Mouse (Mus musculus) lung, embryonic 16.5 days (tissue): ENCODE measurements around the gene Rgr. TPM values are rescaled to one million over a fixed set of nuclear protein-coding genes. Genes with fewer than 3 reads are reported as not detected.

Source experiments
- ATAC-seq: fragments of 200-750 bp; cut with Nextera tagmentation; 2 replicates; pipeline ENCODE4 v1.8.0; 2017; ENCODE audit warnings: low read depth, mild to moderate bottlenecking, moderate library complexity
- H3K27ac ChIP-seq: fragments of 300-500 bp; sonication (generic); 2 replicates; pipeline ENCODE4 v1.5.1; 2014; ENCODE audit warnings: mild to moderate bottlenecking, control low read depth, low read length
- H3K27me3 ChIP-seq: fragments of 300-500 bp; sonication (generic); 2 replicates; pipeline ENCODE4 v1.6.1; 2014; ENCODE audit warnings: low read depth, low read length, mixed read lengths; ENCODE audit not compliant: control insufficient read depth, insufficient read depth
- H3K36me3 ChIP-seq: fragments of 300-500 bp; sonication (generic); 2 replicates; pipeline ENCODE4 v1.6.1; 2014; ENCODE audit warnings: low read length; ENCODE audit not compliant: control insufficient read depth, insufficient read depth
- H3K4me1 ChIP-seq: fragments of 300-500 bp; sonication (generic); replicated peaks from 2 replicates; pipeline ENCODE4 v1.6.1; 2014; ENCODE audit warnings: low read length, mixed read lengths; ENCODE audit not compliant: control insufficient read depth, insufficient read depth
- H3K4me2 ChIP-seq: fragments of 300-500 bp; sonication (generic); 2 replicates; pipeline ENCODE4 v1.6.1; 2014; ENCODE audit warnings: low read depth, low read length, control low read depth
- H3K4me3 ChIP-seq: fragments of 300-500 bp; sonication (generic); 2 replicates; pipeline ENCODE4 v1.5.1; 2014; ENCODE audit warnings: mild to moderate bottlenecking, low read length, control low read depth
- H3K9ac ChIP-seq: fragments of 300-500 bp; sonication (generic); 2 replicates; pipeline ENCODE4 v1.6.1; 2014; ENCODE audit warnings: low read length, control low read depth
- H3K9me3 ChIP-seq: fragments of 300-500 bp; sonication (generic); 2 replicates; pipeline ENCODE4 v1.6.1; 2016; ENCODE audit warnings: low read length; ENCODE audit not compliant: control insufficient read depth
- WGBS: fragments of 180-500 bp; shearing (Covaris S2); extraction: QIAGEN DNeasy Blood & Tissue Kit; methylation state at CpG from one replicate; pipeline ENCODE4 v1.1.7; 2014; 5-methylcytosine and 5-hydroxymethylcytosine counted together
- polyA plus RNA-seq: library from polyadenylated mRNA; unstranded; fragments of >200 nt; fragmentation: Nextera tagmentation; extraction: Ambion mirVana; gene quantifications from 2 replicates; pipeline ENCODE4 v1.2.1, GENCODE M21; 2015

Gene Rgr
- polyA plus RNA-seq, result not detected in 2 replicates

DNA sequence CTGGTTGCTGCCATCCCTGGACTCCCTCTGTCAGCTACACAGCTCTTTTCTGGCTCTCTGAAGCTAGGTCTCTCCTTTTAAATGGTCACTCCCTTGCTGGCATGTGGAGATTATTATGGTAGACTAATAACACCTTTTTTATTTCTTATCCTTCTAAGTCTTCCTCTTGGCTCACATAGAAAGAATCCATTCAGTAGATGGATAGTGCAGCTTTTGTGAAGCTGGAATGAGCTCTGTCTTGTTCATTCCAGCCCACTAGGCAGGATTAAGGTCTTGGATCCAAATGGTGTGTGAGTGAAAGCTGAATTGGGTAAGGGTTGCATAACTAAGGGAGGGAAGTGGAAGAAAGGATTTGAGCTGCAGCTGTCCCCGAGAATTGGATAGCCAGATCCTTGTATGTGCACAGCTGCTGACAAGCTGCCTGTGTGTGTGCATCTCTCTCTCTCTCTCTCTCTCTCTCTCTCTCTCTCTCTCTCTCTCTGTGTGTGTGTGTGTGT lies at the start of gene Rgr:
Rgr (minus strand) TSS at position 51 of the 497 bp plus-strand sequence.
- no peaks in the 10 kb centered on the region for H3K9me3 ChIP-seq
- H3K4me3 ChIP-seq, result no peak within 1 kb of the TSS
- WGBS, result 67% methylated on average over 1 of the region's 1 CpGs
- ATAC-seq, result no peak
- H3K4me2 ChIP-seq, result no peak within 1 kb of the TSS
- H3K36me3 ChIP-seq, result no peaks in the 10 kb centered on the region
- no peaks in the 10 kb centered on the region for H3K4me1 ChIP-seq
- H3K9ac ChIP-seq, result no peak within 1 kb of the TSS
- no peaks in the 10 kb centered on the region for H3K27me3 ChIP-seq
- H3K27ac ChIP-seq, result no peak within 1 kb of the TSS

- no peak for ATAC-seq
- Histone ChIP-seq H3K4me3 (peak within 1 kb of the TSS; percentile 19), H3K4me2 (peak within 1 kb of the TSS; percentile 38), H3K9me3 (no peaks in the 10 kb centered on the region), H3K36me3 (no peaks in the 10 kb centered on the region), H3K27me3 (peaks cover 19% of the 10 kb centered on the region; the same call in 1 of the 2 replicates), H3K27ac (no peak within 1 kb of the TSS), H3K9ac (no peak within 1 kb of the TSS), H3K4me1 (no peaks in the 10 kb centered on the region)
- WGBS, result under 1% methylated on average over 29 of the region's 30 CpGs
Observed at GRCm38 (mm10) chr14:37097956-37098530, 49.3 kb upstream of the Rgr start, which contains the start of gene Cdhr1. Gene Cdhr1 (minus strand): TSS chr14:37098347.

- ATAC-seq, result no peak
- H3K9me3 ChIP-seq, result no peaks in the 10 kb centered on the region
- 59% methylated on average over 4 of the region's 4 CpGs for WGBS
- H3K36me3 ChIP-seq, result no peaks in the 10 kb centered on the region
- H3K4me1 ChIP-seq, result no peaks in the 10 kb centered on the region
- H3K27me3 ChIP-seq, result peaks cover 19% of the 10 kb centered on the region; the same call in 1 of the 2 replicates
- no peak overlapping the region for H3K4me2 ChIP-seq
- no peak overlapping the region for H3K27ac ChIP-seq
- H3K4me3 ChIP-seq, result no peak overlapping the region
- no peak overlapping the region for H3K9ac ChIP-seq
Observed at GRCm38 (mm10) chr14:37095556-37095955, 46.8 kb upstream of the Rgr start.

DNA sequence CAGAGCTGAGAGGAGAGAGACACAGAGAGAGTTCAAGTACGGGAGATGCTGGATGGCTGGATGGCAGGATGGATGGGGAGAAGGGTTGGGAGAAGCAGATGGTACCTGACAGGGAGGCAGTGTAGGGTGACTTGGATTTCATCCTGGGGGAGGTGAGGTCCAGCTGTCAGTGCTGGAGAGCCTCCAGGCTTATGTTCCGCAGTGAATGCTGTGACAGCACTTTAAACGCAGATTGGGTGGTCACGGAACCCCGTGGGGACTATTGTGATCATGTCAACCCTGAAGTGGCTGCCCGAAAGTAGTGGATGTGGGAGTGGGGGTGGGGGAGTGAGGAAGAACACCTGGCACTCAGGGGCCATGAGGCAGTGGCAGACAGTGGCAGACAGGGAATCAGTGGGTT lies 45.7 kb upstream of the Rgr start:
- 61% methylated on average over 6 of the region's 6 CpGs for WGBS
- no peak for ATAC-seq
- peaks cover 19% of the 10 kb centered on the region; the same call in 1 of the 2 replicates for H3K27me3 ChIP-seq

GRCm38 (mm10) chr14:37083755-37084154 lies 35.0 kb upstream of the Rgr start:
- WGBS, result 26% methylated on average over 4 of the region's 4 CpGs

More for the DNA sequence above, 45.7 kb upstream of the Rgr start:
- no peak overlapping the region for H3K9ac ChIP-seq
- H3K36me3 ChIP-seq, result no peaks in the 10 kb centered on the region
- no peak overlapping the region for H3K27ac ChIP-seq
- H3K4me1 ChIP-seq, result no peaks in the 10 kb centered on the region
- no peaks in the 10 kb centered on the region for H3K9me3 ChIP-seq
- H3K4me2 ChIP-seq, result no peak overlapping the region
- no peak overlapping the region for H3K4me3 ChIP-seq

GRCm38 (mm10) chr14:37080724-37081123 lies 32.0 kb upstream of the Rgr start:
- Histone ChIP-seq H3K27me3 (no peaks in the 10 kb centered on the region), H3K36me3 (no peaks in the 10 kb centered on the region), H3K27ac (no peak overlapping the region), H3K4me3 (no peak overlapping the region), H3K4me1 (no peaks in the 10 kb centered on the region), H3K4me2 (no peak overlapping the region), H3K9ac (no peak overlapping the region), H3K9me3 (no peaks in the 10 kb centered on the region)
- WGBS, result 63% methylated on average over 1 of the region's 1 CpGs
- no peak for ATAC-seq

More at GRCm38 (mm10) chr14:37083755-37084154, 35.0 kb upstream of the Rgr start:
- Histone ChIP-seq H3K27me3 (no peaks in the 10 kb centered on the region), H3K36me3 (no peaks in the 10 kb centered on the region), H3K9ac (no peak overlapping the region), H3K4me1 (no peaks in the 10 kb centered on the region), H3K4me2 (no peak overlapping the region), H3K4me3 (no peak overlapping the region), H3K9me3 (no peaks in the 10 kb centered on the region), H3K27ac (no peak overlapping the region)
- no peak for ATAC-seq

- Histone ChIP-seq H3K9me3 (no peaks in the 10 kb centered on the region), H3K9ac (no peak overlapping the region), H3K4me3 (no peak overlapping the region), H3K4me2 (no peak overlapping the region), H3K36me3 (no peaks in the 10 kb centered on the region), H3K27me3 (no peaks in the 10 kb centered on the region), H3K4me1 (no peaks in the 10 kb centered on the region), H3K27ac (no peak overlapping the region)
- ATAC-seq, result no peak
- 18% methylated on average over 9 of the region's 9 CpGs for WGBS
Observed at GRCm38 (mm10) chr14:37068516-37068915, 19.8 kb upstream of the Rgr start.

- WGBS, result 70% methylated on average over 5 of the region's 5 CpGs
- Histone ChIP-seq H3K4me1 (no peaks in the 10 kb centered on the region), H3K4me3 (no peak within 1 kb of the TSS), H3K9ac (no peak within 1 kb of the TSS), H3K27ac (no peak within 1 kb of the TSS), H3K36me3 (no peaks in the 10 kb centered on the region), H3K9me3 (no peaks in the 10 kb centered on the region), H3K4me2 (no peak within 1 kb of the TSS), H3K27me3 (no peaks in the 10 kb centered on the region)
- ATAC-seq, result no peak
Observed at GRCm38 (mm10) chr14:37067629-37068028, 18.9 kb upstream of the Rgr start, which contains the start of gene Lrit2. Gene Lrit2 (plus strand): TSS chr14:37067929.

DNA sequence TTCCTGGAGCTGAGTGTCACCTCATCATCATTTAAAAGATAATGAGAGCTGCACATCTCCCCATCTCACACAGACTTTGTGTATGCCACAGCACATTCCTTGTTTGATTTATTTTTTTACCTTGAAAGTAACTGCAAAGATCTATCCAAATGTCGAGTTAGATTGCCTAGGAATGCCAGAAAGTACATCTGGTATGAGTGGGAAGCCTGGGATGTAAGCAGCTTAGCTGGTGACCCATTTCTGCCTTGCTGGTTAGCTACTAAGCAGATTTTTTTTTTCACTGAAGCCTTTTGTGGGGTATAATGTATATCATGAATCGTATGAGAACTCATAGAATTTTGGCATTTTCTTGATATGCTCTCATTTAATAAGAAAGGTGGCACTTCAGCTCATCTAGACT lies 17.9 kb upstream of the Rgr start:
- Histone ChIP-seq H3K4me2 (no peak overlapping the region), H3K27me3 (no peaks in the 10 kb centered on the region), H3K27ac (no peak overlapping the region), H3K4me1 (no peaks in the 10 kb centered on the region), H3K9ac (no peak overlapping the region), H3K9me3 (no peaks in the 10 kb centered on the region), H3K4me3 (no peak overlapping the region), H3K36me3 (no peaks in the 10 kb centered on the region)
- ATAC-seq, result no peak
- WGBS, result 53% methylated on average over 2 of the region's 2 CpGs
